Mouse (Mus musculus) mouse embryonic stem cell (cell line): ENCODE results near the gene 1700123O20Rik.

Experiments used
- in situ Hi-C, 2 experiments: fragments of 300-500 bp; cut with MboI; formaldehyde crosslinking; loops; 1 replicate in 1 of 2; 3 replicates in 1 of 2; pipeline ENCODE4 v1.14.3; 2019 to 2020; ENCODE audit warnings: low sequenced_read_pairs in 2 of 2, low pct_unique_long_range_greater_than_20kb in 1 of 2, mixed read lengths in 1 of 2; ENCODE audit not compliant: unreplicated experiment in 1 of 2

1700123O20Rik gene

DNA sequence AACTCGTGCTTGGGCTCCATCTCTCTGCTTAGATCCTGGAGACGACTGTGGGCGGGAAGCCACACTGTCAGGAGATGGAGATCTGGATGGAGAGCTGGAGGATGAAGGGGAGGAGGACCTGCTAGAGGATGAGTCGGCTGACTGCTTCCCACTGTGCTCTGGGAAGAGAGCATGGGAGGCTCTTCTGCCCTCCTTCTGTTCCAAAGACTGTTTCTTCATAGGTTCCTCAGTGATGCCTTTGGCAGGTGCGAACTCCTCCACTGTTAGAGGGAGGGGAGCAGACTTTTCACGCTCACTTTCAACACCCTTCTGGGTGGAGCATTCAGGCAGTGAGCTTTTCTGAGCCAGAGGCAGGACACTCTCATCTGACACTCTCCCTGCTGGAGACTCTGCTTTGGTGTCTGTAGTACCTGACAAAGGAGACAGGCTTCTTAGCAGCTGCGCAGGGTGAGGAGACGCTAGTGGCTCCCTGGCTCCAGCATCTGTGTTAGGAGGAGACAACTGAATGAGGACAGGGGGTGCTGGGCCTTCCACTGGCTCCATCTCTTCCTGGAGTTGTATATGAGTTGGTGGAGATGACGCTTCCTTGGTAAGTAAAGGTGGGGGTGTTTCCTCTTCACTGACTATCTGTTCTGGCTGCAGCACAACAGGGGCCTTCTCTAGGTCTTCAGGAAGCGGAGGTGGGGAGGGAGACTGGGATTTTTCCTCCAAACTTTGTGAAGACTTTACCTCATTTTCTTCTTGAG is 21.4 kb upstream of the 1700123O20Rik start:
- in situ Hi-C loops = no loop called here

DNA sequence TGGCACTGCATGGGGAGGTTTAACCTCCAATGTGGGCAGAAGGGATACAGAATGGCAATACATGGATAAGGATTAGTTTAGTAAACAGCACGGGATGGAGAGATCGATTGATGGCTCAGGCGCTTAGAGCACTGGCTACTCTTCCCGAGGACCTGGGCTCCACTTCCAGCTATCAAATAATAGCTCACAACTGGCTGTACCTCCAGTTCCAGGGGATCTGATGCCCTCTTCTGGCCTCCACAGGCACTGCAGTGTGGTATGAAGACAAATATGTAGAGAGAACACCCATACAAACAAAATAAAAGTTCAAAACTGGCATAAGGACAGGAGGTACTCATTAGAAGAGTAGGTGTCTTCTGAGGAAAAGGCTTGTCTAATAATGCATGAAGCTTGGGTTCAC is 16.6 kb upstream of the 1700123O20Rik start:
- in situ Hi-C loops = no loop called here

DNA sequence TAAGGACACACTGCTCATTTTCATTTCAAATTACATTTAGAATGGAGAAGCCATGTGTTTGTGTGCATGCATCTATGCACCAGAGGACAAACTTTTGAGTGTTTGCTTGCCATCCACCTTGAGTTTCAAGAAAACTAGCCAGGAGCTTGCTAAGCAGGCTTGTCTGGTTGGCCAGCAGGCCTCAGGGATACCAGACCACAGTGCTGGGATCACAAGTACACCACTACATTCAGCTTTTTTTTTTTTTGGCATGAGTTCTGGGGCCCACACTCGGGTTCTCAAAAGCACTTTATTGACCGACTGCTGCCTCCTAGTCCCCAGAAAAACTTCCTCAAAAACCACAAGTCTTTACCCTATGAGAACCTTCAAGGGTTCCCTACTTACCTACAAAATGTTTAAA is 11.7 kb upstream of the 1700123O20Rik start:
- in situ Hi-C loops = no loop called here

DNA sequence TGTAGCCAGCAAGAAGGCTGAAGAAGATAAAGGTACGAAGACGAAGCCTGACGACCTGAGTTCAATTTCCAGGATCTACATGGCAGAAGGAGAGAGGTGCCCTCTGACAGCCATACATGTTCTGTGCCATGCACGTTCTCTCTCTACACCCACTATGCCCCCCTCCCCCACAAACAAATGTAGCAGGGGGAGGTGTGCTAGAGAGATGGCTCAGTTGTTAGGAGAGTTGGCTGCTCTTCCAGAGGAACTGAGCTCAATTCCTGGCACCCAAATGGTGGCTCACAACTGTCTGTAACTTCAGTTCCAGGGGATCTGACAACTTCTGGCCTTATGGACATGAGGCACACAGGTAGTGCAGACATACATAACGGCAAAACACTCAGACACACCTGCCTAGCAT is 9.7 kb upstream of the 1700123O20Rik start:
- in situ Hi-C loops = no loop called here

DNA sequence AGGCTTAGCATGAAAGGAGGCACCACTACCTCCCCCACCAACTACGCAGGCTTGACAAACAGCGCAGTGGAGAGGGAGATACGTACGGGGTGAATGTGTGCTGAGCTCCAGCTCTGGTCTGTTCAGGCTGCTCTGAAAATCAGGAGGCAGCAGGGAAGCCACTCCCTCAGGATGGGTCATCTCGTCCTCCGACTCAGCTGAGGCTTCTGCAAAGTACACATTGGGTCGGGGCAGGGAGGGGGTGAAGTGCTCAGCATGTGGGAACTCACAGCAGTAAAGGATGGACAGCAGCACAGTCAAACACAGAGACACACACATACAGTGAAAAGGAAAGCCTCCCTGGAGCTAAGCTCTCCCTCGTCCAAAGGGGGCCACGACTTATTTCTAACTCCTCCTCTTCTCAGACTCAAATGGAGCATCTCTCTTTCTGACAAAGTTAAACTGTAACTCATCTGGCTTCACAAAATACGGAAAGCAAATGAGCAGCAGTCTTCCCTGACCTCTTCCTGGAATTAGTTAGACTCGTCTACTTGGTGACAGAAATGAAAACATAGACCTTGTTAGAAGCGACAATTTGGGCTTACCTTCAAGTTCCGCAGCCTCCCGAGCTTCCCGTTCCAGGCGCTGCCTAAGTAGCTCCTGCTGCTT is 7.2 kb upstream of the 1700123O20Rik start:
- in situ Hi-C loops = no loop called here

DNA sequence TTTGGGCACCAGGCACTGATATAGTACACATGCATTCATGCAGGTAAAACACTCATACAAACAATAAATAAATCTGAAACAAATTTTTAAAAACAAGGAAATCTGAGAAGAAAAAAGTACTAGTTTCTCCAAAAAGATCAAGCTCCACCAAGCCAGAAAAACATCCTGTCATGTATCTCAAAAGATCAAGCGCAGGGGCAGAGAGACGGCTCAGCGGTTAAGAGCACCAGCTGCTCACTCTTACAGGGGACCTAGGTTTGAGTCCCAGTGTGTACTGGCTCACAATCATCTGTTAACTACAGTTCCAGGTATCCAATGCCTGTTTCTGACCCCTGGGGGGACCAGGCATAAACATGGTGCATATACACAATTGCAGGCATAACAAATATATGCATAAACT is 3.6 kb upstream of the 1700123O20Rik start:
- in situ Hi-C loops = no loop called here

DNA sequence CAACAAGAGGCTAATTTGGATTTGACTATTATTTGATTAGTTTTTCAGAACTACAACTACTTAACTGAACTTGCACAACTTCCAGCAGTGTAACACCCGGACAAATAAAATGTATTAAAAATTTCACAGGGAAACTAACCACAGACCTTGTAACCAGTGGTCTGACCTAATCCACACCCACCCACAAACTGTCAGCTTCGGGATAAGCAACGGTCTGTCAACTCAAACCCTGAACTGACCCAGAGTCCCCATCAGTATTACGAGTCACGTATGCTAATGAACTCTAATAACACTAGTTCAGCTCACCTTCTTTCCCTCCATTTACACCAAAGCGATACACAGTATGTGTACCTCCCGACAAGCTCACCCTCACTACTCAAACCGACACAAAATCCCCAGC is 545 bp upstream of the 1700123O20Rik start:
- in situ Hi-C loops = no loop called here

DNA sequence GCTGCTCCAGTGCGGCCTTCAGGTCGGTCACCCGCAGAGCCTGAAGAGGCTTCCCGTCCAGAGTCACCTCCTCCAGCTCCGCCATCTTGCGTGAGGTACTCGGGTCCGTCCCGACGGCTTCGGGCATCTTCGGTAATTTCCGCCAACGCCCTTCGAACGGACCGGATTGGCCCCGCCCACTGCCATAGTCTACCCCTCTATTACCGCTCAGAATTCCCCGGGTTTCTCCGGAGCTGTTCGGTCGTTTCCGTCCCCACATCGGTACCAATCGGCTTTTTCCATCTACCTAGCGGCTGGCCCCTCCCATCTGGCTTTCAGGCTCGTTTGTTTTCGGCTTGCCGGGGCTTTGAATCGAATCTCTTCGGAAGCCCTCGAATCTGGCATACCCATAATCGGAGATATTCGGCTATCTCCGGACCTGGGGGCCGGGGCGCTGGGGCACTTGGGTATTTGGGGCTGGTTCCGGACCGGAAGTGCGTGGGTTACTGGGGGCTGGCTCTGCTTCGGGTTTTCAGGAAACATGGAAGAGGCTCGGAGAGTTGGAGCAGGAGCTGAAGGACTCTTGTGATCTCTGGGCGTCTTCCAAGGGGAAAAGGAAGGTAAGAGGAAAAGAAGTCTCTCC is 617 bp downstream of the 1700123O20Rik start, which contains the start of gene Acin1:
Gene Acin1, minus strand, starts transcription at position 410 of the 622 bp plus-strand sequence.
- in situ Hi-C loops = no loop called here

DNA sequence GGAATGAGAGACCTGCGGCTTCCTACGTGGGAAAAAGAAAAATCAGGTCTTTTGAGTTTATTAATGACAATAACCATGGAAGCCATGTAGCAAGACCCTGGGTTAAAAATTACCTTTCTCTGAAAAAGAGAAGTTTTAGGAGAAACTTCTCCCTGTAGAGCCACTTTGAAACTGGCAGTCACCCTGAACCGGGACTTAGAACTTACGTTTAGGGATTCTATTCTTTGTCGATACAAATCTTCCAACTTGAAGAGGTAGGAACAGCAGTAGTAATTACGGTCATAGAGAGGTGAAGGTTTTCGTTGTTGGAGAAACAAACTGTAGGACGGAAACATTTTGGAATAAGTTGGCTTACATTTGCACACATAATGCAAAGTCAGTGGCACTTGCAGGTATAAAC is 1.2 kb downstream of the 1700123O20Rik start:
- in situ Hi-C loops = no loop called here

DNA sequence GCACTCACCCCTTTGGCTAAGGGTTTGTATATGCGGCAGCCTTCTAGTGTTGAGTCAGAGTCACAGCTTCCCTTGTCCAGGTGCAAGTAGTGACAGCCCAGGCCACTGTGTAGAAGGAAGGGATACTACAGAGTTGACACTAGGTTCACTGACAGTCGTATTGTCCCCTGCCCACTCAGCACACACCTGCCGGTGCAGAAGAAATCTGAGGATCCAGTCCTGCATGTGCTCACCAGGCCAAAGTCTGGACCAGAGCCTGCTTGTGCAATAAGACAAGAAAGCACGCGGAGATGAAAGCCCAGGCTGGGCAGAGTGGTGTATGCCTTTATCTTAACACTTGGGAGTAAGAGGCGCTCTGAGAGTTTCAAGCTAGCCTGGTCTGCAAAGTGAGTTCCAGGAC is 9.0 kb downstream of the 1700123O20Rik start:
- in situ Hi-C loops = no loop called here

DNA sequence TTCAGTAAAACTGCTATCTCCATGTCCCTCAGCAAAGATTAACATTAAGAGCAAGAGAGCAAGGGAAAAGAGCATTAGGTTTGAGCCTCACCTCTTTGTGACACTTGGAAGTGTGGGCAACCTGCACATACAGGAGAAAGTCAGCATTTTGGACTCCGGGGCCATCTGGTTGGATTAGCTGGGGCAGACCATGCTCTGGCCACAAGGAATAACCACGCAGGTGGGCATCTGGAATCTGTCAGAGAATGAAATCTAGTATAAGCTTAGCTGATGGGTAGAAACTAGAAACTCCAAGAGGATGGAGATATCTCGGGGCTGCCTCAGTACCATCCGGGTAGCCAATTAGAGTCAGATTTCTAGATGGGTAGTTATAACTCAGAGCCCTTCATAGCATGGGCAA is 10.7 kb downstream of the 1700123O20Rik start:
- in situ Hi-C loops = no loop called here

DNA sequence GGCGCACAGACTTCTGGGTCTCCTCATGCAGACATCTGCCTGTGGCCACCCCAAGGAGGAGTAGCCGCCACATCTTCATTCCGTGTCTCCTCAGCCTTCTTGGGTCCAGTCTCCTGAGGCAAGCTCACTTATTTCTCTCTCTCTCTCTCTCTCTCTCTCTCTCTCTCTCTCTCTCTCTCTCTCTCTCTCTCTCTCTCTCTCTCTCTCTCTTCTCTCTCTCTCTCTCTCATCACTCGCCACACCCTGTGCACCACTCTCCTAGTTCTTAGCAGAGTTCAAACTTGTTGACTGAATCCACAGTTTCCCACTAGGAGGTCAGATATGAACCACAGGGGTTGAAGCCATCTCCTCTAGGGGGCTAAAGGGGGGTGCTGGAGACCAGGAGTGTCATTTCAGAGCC is 12.7 kb downstream of the 1700123O20Rik start, which contains the start of gene Gm29776:
Gene Gm29776, minus strand, starts transcription at position 101 of the 400 bp plus-strand sequence.
- in situ Hi-C loops = no loop called here

DNA sequence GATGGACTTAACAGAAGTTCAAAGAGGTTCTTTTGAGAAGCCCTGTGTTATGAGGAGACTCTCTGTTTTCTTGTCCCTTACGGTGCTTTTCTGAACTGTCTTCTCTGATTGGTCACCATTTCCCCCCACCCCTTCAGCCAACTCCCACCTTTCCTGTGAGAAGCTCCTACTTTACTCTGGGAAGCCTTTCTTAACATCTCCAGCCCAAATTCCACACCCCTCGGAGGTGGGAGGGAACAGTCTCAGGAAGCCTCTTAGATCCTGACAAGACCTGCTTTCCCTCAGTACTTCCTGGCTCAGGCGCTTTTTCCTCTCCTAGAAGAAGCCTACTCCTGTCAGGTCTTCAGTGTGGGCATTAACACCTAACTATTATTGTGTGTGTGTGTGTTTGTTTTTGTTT is 13.6 kb downstream of the 1700123O20Rik start:
- in situ Hi-C loops = no loop called here

DNA sequence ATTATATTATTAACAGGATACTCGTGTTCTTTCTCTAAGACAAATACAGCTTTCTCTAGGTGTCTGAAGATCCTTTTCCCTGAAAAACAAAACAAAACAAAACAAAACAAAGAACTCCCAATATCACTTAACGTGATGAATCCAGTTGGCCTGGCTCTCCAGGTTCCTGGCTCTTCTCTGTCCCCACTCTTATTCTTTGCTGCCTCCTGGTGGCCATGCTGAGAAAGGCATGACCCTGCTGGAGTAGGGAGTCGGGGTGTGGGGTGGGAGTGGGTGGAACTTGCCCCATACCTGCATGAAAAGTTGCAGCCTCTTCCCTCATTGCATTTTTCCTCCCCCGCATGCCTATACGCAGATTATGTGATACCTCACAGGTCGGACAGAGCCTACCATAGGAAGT is 15.3 kb downstream of the 1700123O20Rik start:
- in situ Hi-C loops = loop anchor here in 1 of 2 experiments (25.0 kb wide), 1 partner anchor 111 kb away; the partner anchor contains the start of gene Rnf212b

DNA sequence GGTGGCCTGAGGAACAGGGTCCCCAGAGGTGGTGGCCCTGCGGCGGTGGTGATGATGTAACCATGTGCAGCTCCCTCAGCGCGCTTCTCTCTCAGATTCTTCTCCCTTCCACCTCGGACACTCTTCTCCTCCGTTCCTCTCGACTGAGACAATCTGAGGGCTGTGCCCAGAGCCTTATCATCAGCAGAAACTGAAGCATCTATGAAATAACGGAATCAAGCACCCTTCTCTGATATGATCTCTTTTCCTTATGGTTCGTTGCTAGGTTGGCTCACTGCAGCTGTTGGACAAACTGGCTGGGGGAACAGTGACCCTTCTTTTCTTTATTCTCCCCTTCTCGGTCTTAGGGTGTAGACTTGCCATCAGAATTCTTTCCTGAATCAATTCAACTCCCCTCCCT is 17.2 kb downstream of the 1700123O20Rik start:
- in situ Hi-C loops = loop anchor here in 1 of 2 experiments (25.0 kb wide), 1 partner anchor 109 kb away; the partner anchor contains the start of gene Rnf212b

DNA sequence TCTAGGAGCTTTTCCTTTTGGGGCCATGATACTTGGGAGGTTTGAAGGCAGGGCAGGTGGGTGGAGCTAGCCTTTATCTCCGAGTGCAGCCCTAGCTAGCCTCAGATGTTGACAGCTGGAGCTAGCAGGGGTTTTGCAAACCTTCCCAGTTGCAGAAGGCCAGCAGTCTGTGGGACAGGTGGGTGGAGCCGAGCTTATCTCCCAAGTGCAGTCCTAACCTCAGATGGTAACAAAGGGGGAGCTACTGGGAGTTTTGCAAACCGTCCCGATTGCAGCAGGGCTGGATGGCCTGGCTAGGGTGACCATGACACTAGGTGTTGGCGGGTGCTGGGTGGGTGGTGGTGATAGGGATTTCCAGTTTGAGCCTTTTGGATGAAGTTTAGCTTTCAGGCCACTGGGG is 19.8 kb downstream of the 1700123O20Rik start:
- in situ Hi-C loops = loop anchor here in 1 of 2 experiments (25.0 kb wide), 1 partner anchor 106 kb away; the partner anchor contains the start of gene Rnf212b

DNA sequence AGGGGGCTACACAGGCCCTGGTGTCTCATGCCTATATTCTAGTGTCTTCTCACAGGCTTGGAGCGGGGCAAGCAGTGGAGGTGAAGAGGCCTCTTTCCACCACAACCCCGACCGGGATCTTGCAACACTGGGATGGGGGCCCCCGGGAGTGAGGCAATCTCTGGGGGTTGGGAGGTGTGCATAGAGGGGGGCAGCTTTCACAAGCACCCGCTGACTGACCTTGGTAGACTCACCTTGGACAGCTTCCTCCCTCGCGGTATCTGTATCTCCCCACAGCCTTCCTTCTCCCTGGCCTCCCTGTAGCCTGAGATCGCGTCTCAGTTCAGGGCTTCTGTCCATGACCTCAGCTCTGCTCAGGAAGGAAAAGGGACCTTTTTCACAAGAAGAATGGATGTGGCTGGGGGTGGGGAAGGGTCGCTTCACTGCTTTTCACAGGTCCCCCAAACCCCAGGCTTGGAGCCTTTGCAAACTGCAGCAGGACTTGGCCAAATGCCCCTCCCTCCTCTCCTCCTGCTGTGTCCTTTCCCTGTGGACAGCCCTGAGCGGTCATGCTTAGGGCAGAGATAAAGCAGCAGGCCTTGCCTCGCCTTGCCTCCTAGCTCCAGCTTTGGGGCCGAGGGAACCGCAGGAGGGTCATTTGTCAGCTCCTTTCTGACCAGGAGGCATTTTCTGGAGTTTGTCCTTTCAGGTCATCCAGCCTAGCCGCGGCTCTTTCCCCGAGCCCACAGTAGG is 20.7 kb downstream of the 1700123O20Rik start:
- in situ Hi-C loops = loop anchor here in 1 of 2 experiments (25.0 kb wide), 1 partner anchor 106 kb away; the partner anchor contains the start of gene Rnf212b

DNA sequence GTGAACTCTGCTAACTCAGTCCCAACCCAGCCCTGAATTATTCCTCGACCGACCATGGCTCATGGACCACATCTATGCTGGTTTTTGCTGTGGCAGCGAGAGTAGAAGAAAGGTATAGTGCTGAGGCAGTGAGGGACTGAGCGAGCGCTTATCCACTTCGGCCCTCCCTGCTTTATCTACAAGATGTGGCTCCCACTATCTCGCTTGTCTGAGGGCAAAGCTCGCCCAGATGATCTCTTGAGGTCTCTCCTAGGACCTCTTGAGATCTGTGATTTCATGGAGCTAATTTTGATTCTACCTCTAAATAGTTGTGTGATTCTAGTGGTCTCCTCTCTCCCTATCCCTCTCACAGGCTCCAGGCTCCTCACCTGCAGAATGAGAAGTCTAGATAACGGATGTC is 23.0 kb downstream of the 1700123O20Rik start:
- in situ Hi-C loops = loop anchor here in 1 of 2 experiments (25.0 kb wide), 1 partner anchor 103 kb away; the partner anchor contains the start of gene Rnf212b
